Mouse (Mus musculus): ENCODE results near the gene Bmp4. TPM values are rescaled to one million over a fixed set of nuclear protein-coding genes. Genes with fewer than 3 reads are reported as not detected.

Bmp4 gene
- polyA plus RNA-seq, 1 experiment from 2014 or later: 5.0 TPM

GRCm38 (mm10) chr14:46399925-46400324 is 9.5 kb upstream of the Bmp4 start:
- no peak overlapping the region for H3K9ac ChIP-seq (replicated peaks)
- no peaks in the 10 kb centered on the region for H3K9me3 ChIP-seq
- H3K27me3 ChIP-seq: peaks cover 32% of the 10 kb centered on the region
- peaks cover 9% of the 10 kb centered on the region; the same call in 1 of the 2 replicates for H3K4me1 ChIP-seq
- H3K27ac ChIP-seq (replicated peaks): no peak overlapping the region
- H3K4me3 ChIP-seq: no peak overlapping the region
- 70% methylated on average over 2 of the region's 2 CpGs for WGBS
- no peaks in the 10 kb centered on the region for H3K36me3 ChIP-seq
- no peak overlapping the region for H3K4me2 ChIP-seq (replicated peaks)
- no peak for ATAC-seq (replicated peaks)

GRCm38 (mm10) chr14:46398091-46398695 is 7.7 kb upstream of the Bmp4 start:
- H3K36me3 ChIP-seq: no peaks in the 10 kb centered on the region
- H3K4me2 ChIP-seq (replicated peaks): peak overlapping the region; percentile 34
- H3K27ac ChIP-seq (replicated peaks): no peak overlapping the region
- peaks cover 9% of the 10 kb centered on the region; the same call in 1 of the 2 replicates for H3K4me1 ChIP-seq
- H3K9me3 ChIP-seq: no peaks in the 10 kb centered on the region
- no peak; the same call in 1 of the 2 replicates for ATAC-seq (replicated peaks)
- 1% methylated on average over 27 of the region's 27 CpGs for WGBS
- H3K27me3 ChIP-seq: peaks cover 35% of the 10 kb centered on the region
- peak overlapping the region; percentile 12 for H3K4me3 ChIP-seq
- H3K9ac ChIP-seq (replicated peaks): no peak overlapping the region

- H3K4me2 ChIP-seq (replicated peaks): no peak overlapping the region
- peaks cover 35% of the 10 kb centered on the region for H3K4me1 ChIP-seq
These were observed 1.2 kb upstream of the Bmp4 start for GRCm38 (mm10) chr14:46391621-46392170.

GRCm38 (mm10) chr14:46389438-46390248 is 826 bp downstream of the Bmp4 start:
- Histone ChIP-seq H3K4me2 (replicated peaks) (peak overlapping the region; percentile 41), H3K27ac (replicated peaks) (no peak overlapping the region), H3K9ac (replicated peaks) (no peak overlapping the region), H3K9me3 (no peaks in the 10 kb centered on the region), H3K4me1 (peaks cover 50% of the 10 kb centered on the region), H3K27me3 (peaks cover 80% of the 10 kb centered on the region), H3K4me3 (peak overlapping the region; percentile 29), H3K36me3 (no peaks in the 10 kb centered on the region)
- ATAC-seq (replicated peaks): no peak
- WGBS: 6% methylated on average over 24 of the region's 24 CpGs

More at GRCm38 (mm10) chr14:46391621-46392170, 1.2 kb upstream of the Bmp4 start:
- H3K9ac ChIP-seq (replicated peaks): no peak overlapping the region
- no peak overlapping the region for H3K4me3 ChIP-seq
- H3K36me3 ChIP-seq: no peaks in the 10 kb centered on the region
- no peak for ATAC-seq (replicated peaks)
- 49% methylated on average over 6 of the region's 6 CpGs for whole genome bisulfite sequencing
- peaks cover 61% of the 10 kb centered on the region for H3K27me3 ChIP-seq
- H3K9me3 ChIP-seq: no peaks in the 10 kb centered on the region
- no peak overlapping the region for H3K27ac ChIP-seq (replicated peaks)

- peaks cover 86% of the 10 kb centered on the region for H3K27me3 ChIP-seq
- H3K27ac ChIP-seq (replicated peaks): no peak overlapping the region
- H3K4me2 ChIP-seq (replicated peaks): peak overlapping the region; percentile 69
- no peaks in the 10 kb centered on the region for H3K9me3 ChIP-seq
- WGBS: 0% methylated on average over 27 of the region's 27 CpGs
- H3K36me3 ChIP-seq: no peaks in the 10 kb centered on the region
- H3K4me1 ChIP-seq: peaks cover 50% of the 10 kb centered on the region
- H3K9ac ChIP-seq (replicated peaks): no peak overlapping the region
- ATAC-seq (replicated peaks): no peak; the same call in 1 of the 2 replicates
- H3K4me3 ChIP-seq: peak overlapping the region; percentile 51
These were observed 1.8 kb downstream of the Bmp4 start for GRCm38 (mm10) chr14:46388636-46389035.

GRCm38 (mm10) chr14:46387821-46388481 is 2.5 kb downstream of the Bmp4 start:
- WGBS: under 1% methylated on average over 41 of the region's 41 CpGs
- Histone ChIP-seq H3K4me2 (replicated peaks) (peak overlapping the region; percentile 69), H3K27me3 (peaks cover 89% of the 10 kb centered on the region), H3K36me3 (no peaks in the 10 kb centered on the region), H3K9ac (replicated peaks) (no peak overlapping the region), H3K4me3 (peak overlapping the region; percentile 51), H3K4me1 (peaks cover 50% of the 10 kb centered on the region), H3K9me3 (no peaks in the 10 kb centered on the region), H3K27ac (replicated peaks) (no peak overlapping the region)
- ATAC-seq (replicated peaks): peak; percentile 17

GRCm38 (mm10) chr14:46387357-46387671 is 3.2 kb downstream of the Bmp4 start:
- under 1% methylated on average over 23 of the region's 27 CpGs for WGBS
- ATAC-seq (replicated peaks): peak; percentile 66; the same call in 1 of the 2 replicates
- no peak overlapping the region for H3K27ac ChIP-seq (replicated peaks)
- no peaks in the 10 kb centered on the region for H3K9me3 ChIP-seq
- peak overlapping the region; percentile 43 for H3K9ac ChIP-seq (replicated peaks)
- H3K36me3 ChIP-seq: no peaks in the 10 kb centered on the region
- H3K4me3 ChIP-seq: peak overlapping the region; percentile 51
- peak overlapping the region; percentile 69 for H3K4me2 ChIP-seq (replicated peaks)
- H3K4me1 ChIP-seq: peaks cover 50% of the 10 kb centered on the region
- peaks cover 90% of the 10 kb centered on the region for H3K27me3 ChIP-seq

GRCm38 (mm10) chr14:46386478-46387356 is 3.8 kb downstream of the Bmp4 start:
- Histone ChIP-seq H3K4me3 (peak overlapping the region; percentile 51), H3K4me1 (peaks cover 50% of the 10 kb centered on the region), H3K27me3 (peaks cover 91% of the 10 kb centered on the region), H3K9me3 (no peaks in the 10 kb centered on the region), H3K4me2 (replicated peaks) (peak overlapping the region; percentile 69), H3K27ac (replicated peaks) (no peak overlapping the region), H3K9ac (replicated peaks) (peak overlapping the region; percentile 43; the same call in 1 of the 2 replicates), H3K36me3 (no peaks in the 10 kb centered on the region)
- peak; percentile 67 for ATAC-seq (replicated peaks)
- WGBS: under 1% methylated on average over 28 of the region's 28 CpGs

GRCm38 (mm10) chr14:46385701-46386477 is 4.6 kb downstream of the Bmp4 start:
- Histone ChIP-seq H3K9me3 (no peaks in the 10 kb centered on the region), H3K9ac (replicated peaks) (no peak overlapping the region), H3K4me1 (peaks cover 51% of the 10 kb centered on the region), H3K27ac (replicated peaks) (no peak overlapping the region), H3K27me3 (peaks cover 89% of the 10 kb centered on the region), H3K4me3 (peak overlapping the region; percentile 51), H3K4me2 (replicated peaks) (peak overlapping the region; percentile 41), H3K36me3 (no peaks in the 10 kb centered on the region)
- no peak for ATAC-seq (replicated peaks)
- under 1% methylated on average over 39 of the region's 39 CpGs for WGBS

- Histone ChIP-seq H3K4me1 (peaks cover 53% of the 10 kb centered on the region), H3K4me3 (peak overlapping the region; percentile 26), H3K36me3 (no peaks in the 10 kb centered on the region), H3K4me2 (replicated peaks) (peak overlapping the region; percentile 41), H3K9ac (replicated peaks) (no peak overlapping the region), H3K9me3 (no peaks in the 10 kb centered on the region), H3K27me3 (peaks cover 89% of the 10 kb centered on the region), H3K27ac (replicated peaks) (no peak overlapping the region)
- no peak for ATAC-seq (replicated peaks)
- WGBS: 7% methylated on average over 14 of the region's 14 CpGs
These were observed 5.3 kb downstream of the Bmp4 start for GRCm38 (mm10) chr14:46384946-46385691.

Measured in forebrain, embryonic 15.5 days (tissue).